Mouse (Mus musculus): ENCODE measurements at regions not wholly inside any gene's neighbourhood (a gene's known extent, or its start where the extent isn't known, plus 50 kb on each side); places are given as distances from the start of the nearest gene placed in this dataset.

DNA sequence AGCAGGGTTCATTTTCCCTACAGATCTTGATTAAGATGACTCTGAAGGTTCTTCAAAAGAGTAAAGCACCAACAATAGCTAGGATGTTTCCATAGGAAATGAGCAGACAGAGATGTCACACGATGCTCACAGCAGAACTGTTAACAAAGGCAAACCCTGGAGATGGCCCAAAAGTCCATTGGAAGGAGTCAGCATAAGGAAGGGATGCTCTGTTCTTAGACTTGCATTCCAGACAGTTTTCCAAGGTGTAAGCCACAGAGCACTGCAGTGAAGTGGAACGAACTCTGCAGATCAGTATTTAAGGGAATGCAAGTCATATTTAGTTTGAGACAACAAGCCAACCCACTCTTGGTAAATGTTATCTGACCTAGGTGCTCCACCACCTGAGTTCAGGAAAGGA is 93.9 kb upstream of the Glra1 start:
- H3K27me3 ChIP-seq (replicated peaks): peaks cover 71% of the 10 kb centered on the region
- dilution Hi-C loops (cut with MboI; ENCODE audit: extremely low pct_ligation_motif_present, extremely low pct_unique_long_range_greater_than_20kb, low sequenced_read_pairs): no loop called here
- no peak for TF ChIP-seq TCF12 (IDR thresholded peaks at IDR 0.05; ENCODE audit: low read depth, low read length)
- no peak for TF ChIP-seq HCFC1 (IDR thresholded peaks at IDR 0.05; ENCODE audit: low read depth, low read length)
- TF ChIP-seq SIN3A (IDR thresholded peaks at IDR 0.05; ENCODE audit: low read length): no peak
- no peak for TF ChIP-seq ZNF384 (IDR thresholded peaks at IDR 0.05; ENCODE audit: low read depth, low read length)
- no peak for TF ChIP-seq NELFE (IDR thresholded peaks at IDR 0.05; ENCODE audit: low read depth, low read length)
- no peak for TF ChIP-seq GABPA (IDR thresholded peaks at IDR 0.05; ENCODE audit: insufficient replicate concordance, low read depth, low read length)
- no peak for TF ChIP-seq CHD1 (IDR thresholded peaks at IDR 0.05; ENCODE audit: low read depth, low read length)
- TF ChIP-seq POLR2A (IDR thresholded peaks at IDR 0.05; ENCODE audit: low read depth, low read length): no peak
- TF ChIP-seq MEF2A (IDR thresholded peaks at IDR 0.05; ENCODE audit: borderline replicate concordance, low read depth, low read length): no peak
- no peak for TF ChIP-seq JUND (conservative IDR thresholded peaks at IDR 0.05; ENCODE audit: low read depth, low read length)
- no peak for TF ChIP-seq NRF1 (IDR thresholded peaks at IDR 0.05; ENCODE audit: low read depth, low read length)
- no peak for TF ChIP-seq MAFK (IDR thresholded peaks at IDR 0.05; ENCODE audit: insufficient replicate concordance, low read length)
- no peak for TF ChIP-seq USF2 (conservative IDR thresholded peaks at IDR 0.05; ENCODE audit: low read depth, low read length)
- no peak for TF ChIP-seq MAZ (IDR thresholded peaks at IDR 0.05; ENCODE audit: low read depth, low read length)
- no peak for TF ChIP-seq E2F4 (IDR thresholded peaks at IDR 0.05; ENCODE audit: insufficient replicate concordance, low read depth, low read length)
- no peak for TF ChIP-seq MYC (IDR thresholded peaks at IDR 0.05; ENCODE audit: low read depth, low read length)
- TF ChIP-seq TBP (conservative IDR thresholded peaks at IDR 0.05; ENCODE audit: low read depth, low read length): no peak
- no peak for TF ChIP-seq ZMIZ1 (IDR thresholded peaks at IDR 0.05; ENCODE audit: low read depth, low read length)
- TF ChIP-seq EP300 (IDR thresholded peaks at IDR 0.05; ENCODE audit: low read length): no peak
- TF ChIP-seq CHD2 (IDR thresholded peaks at IDR 0.05; ENCODE audit: low read length): no peak
- H3K4me3 ChIP-seq (replicated peaks in 1 of 3; ENCODE audit: low read depth in 2 of 3, low read length in 2 of 3, poor library complexity in 1 of 3): no peak overlapping the region
- H3K27ac ChIP-seq (ENCODE audit: insufficient read depth, low read depth): no peak overlapping the region
- in situ Hi-C loops (cut with MboI; ENCODE audit: low pct_ligation_motif_present, low pct_unique_long_range_greater_than_20kb, low sequenced_read_pairs): no loop called here
- no peak overlapping the region for H3K4me2 ChIP-seq (ENCODE audit: insufficient read depth, low read depth, poor library complexity, severe bottlenecking)
- H3K36me3 ChIP-seq (replicated peaks in 1 of 2; ENCODE audit: control insufficient read depth in 1 of 2, insufficient read depth in 1 of 2, low read length in 1 of 2): no peaks in the 10 kb centered on the region
- no peaks in the 10 kb centered on the region for H3K4me1 ChIP-seq (ENCODE audit: control insufficient read depth in 1 of 2, insufficient read depth in 2 of 2)
- no peak overlapping the region for H3K9ac ChIP-seq (ENCODE audit: insufficient read depth, low read depth)
- H3K79me2 ChIP-seq (replicated peaks; ENCODE audit: control insufficient read depth, extremely low read depth, insufficient read depth, poor library complexity, severe bottlenecking): no peaks in the 10 kb centered on the region
- H3K9me3 ChIP-seq (replicated peaks; ENCODE audit: low read length): no peaks in the 10 kb centered on the region
- DNase-seq (ENCODE audit: extremely low read depth): no peak

DNA sequence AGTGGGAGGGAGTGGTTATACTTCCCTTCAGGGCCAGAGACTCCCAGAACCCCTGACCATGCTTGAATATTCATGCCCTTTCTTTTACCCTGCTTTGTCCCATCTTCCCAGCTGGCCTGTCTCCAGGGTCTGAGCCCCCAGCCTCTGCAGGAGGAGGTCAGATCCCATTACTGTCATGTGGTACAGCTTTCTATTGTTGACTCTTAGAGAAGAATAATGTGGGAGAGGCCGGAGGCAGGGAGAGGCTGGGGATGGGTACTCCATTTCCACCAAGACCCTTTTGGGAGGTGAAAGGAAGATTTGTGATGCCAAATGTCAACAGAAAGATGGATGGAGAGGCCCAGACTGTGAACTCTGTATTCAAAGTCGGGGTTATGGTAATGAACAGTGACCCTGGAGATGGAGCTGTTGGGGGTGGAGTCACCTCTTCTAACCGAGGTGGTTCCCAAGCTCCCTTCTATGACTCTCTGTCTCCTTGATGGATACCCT is 77.1 kb upstream of the Glra1 start:
- Histone ChIP-seq H3K4me2 (ENCODE audit: insufficient read depth, low read depth, poor library complexity, severe bottlenecking) (no peak overlapping the region), H3K9me3 (replicated peaks; ENCODE audit: low read length) (no peaks in the 10 kb centered on the region), H3K4me1 (ENCODE audit: control insufficient read depth in 1 of 2, insufficient read depth in 2 of 2) (no peaks in the 10 kb centered on the region), H3K79me2 (replicated peaks; ENCODE audit: control insufficient read depth, extremely low read depth, insufficient read depth, poor library complexity, severe bottlenecking) (no peaks in the 10 kb centered on the region), H3K4me3 (replicated peaks in 1 of 3; ENCODE audit: low read depth in 2 of 3, low read length in 2 of 3, poor library complexity in 1 of 3) (no peak overlapping the region), H3K9ac (ENCODE audit: insufficient read depth, low read depth) (no peak overlapping the region), H3K27ac (ENCODE audit: insufficient read depth, low read depth) (no peak overlapping the region), H3K27me3 (replicated peaks) (peaks cover 65% of the 10 kb centered on the region), H3K36me3 (replicated peaks in 1 of 2; ENCODE audit: control insufficient read depth in 1 of 2, insufficient read depth in 1 of 2, low read length in 1 of 2) (no peaks in the 10 kb centered on the region)
- DNase-seq (ENCODE audit: extremely low read depth): no peak
- TF ChIP-seq MAX (IDR thresholded peaks at IDR 0.05; ENCODE audit: low read length): no peak
- TF ChIP-seq GABPA (IDR thresholded peaks at IDR 0.05; ENCODE audit: insufficient replicate concordance, low read depth, low read length): no peak
- no peak for TF ChIP-seq SMC3 (IDR thresholded peaks at IDR 0.05; ENCODE audit: low read depth, low read length)
- no peak for TF ChIP-seq KAT2A (IDR thresholded peaks at IDR 0.05; ENCODE audit: insufficient replicate concordance, low read length)
- TF ChIP-seq BHLHE40 (IDR thresholded peaks at IDR 0.05; ENCODE audit: low read depth, low read length): no peak
- TF ChIP-seq POLR2A (IDR thresholded peaks at IDR 0.05; ENCODE audit: low read depth, low read length): no peak
- TF ChIP-seq ZKSCAN1 (IDR thresholded peaks at IDR 0.05; ENCODE audit: borderline replicate concordance, low read depth, low read length): no peak
- TF ChIP-seq JUND (conservative IDR thresholded peaks at IDR 0.05; ENCODE audit: low read depth, low read length): no peak
- no peak for TF ChIP-seq RAD21 (IDR thresholded peaks at IDR 0.05; ENCODE audit: low read depth, low read length)
- TF ChIP-seq RCOR1 (conservative IDR thresholded peaks at IDR 0.05; ENCODE audit: low read depth, low read length): no peak
- in situ Hi-C loops (cut with MboI; ENCODE audit: low pct_ligation_motif_present, low pct_unique_long_range_greater_than_20kb, low sequenced_read_pairs) (no loop called here), dilution Hi-C loops (cut with MboI; ENCODE audit: extremely low pct_ligation_motif_present, extremely low pct_unique_long_range_greater_than_20kb, low sequenced_read_pairs) (no loop called here)
